Mouse (Mus musculus) right cerebral cortex, postnatal 10 days (tissue): Measurements from ENCODE around the gene Gm45808.
A peak's percentile ranks its signal among the peaks of the same experiment; 100 is the strongest.

Experiments
- DNase-seq, 2 experiments: peaks; one replicate each; pipeline ENCODE4 v3.0.0; 2021; ENCODE audit warnings: low spot score in 2 of 2

Gm45808 gene

DNA sequence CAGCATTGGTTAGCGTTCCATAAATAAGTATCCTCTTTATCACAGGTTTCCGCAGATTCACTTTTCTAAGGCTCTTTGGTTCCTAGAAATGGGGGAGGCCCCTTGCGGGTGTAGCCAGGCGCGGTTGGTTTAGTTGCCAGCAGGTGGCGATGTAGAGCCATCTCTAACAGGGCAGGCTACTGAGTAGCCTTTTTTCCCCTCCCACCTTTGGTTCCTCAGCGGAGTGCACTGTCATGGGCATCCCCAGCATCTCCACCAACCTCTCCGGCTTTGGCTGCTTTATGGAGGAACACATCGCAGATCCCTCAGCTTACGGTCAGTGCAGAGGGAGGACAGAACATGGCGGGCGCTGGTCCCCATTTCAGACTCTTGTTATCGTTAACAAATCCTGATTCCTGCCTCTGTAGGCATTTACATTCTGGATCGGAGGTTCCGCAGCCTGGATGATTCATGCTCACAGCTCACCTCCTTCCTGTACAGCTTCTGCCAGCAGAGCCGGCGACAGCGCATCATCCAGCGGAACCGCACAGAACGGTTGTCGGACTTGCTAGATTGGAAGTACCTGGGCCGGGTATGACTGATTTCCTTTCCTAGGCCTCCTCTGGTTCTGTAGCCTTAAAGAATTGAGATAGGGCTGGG, 35.1 kb downstream of the Gm45808 start:
- DNase-seq, result peak; percentile 86 to 89

DNA sequence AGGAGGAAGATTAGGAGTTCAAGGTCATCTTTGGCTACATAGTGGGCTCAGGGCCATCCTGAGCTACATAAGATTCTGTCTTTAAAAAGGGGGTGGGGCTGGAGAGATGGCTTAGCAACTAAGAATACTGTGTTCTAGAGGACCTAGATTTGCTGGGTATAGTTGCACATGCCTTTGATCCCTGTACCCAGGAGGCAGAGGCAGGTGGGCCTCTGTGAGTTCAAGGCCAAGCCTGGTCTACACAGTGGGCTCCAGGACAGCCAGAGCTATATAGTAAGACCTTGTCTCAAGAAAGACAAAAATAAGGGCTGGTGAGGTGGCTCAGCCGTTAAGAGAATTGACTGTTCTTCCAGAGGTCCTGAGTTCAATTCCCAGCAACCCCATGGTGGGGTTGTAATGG, 36.6 kb downstream of the Gm45808 start:
- no peak for DNase-seq

DNA sequence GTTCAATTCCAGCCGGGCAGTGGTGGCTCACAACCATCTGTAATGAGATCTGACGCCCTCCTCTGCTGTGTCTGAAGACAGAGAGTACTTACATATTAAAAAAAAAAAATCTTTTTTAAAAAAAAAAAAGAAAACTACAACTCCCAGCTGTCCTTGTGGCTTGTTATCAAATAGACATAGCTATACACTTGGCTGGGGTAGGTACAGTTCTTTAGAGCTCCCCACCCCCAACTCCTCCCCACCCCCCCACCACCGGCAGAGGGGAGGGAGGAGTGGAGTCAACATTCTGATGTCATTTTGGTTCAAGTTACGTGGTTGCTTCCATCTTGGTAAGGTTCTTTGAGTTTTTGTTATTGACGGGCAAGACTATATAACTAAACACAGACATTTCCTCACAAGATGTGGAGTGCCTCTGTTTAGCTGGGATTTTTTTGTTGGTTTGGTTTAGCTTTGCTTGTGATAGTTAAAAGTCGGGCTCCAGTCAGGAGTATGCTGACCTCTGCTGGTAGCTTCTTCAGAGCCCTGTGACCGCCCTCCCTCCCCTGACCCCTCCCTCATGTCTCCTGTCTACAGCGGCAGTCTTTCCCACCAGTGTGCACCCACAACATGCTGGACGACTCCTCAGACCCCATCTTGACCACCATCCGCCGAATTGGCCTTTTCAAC, 39.2 kb downstream of the Gm45808 start:
- no peak for DNase-seq

DNA sequence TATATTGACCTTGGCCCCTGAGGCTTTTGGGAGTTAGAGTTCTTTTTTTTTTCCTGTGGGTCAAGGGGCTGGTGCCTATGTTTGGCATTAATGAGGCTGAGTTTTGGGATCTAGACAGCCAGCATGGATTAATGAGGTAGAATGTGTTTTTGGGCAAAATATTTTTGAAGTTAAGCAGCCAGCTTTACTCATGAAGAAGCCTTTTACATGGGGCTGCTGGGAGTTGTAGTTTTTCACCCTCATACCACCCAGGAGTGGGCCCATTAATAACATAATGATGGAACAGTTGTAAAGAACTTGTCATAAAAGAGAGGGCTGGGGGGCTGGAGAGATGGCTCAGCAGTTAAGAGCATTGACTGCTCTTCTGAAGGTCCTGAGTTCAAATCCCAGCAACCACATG, 40.0 kb downstream of the Gm45808 start:
- no peak for DNase-seq

DNA sequence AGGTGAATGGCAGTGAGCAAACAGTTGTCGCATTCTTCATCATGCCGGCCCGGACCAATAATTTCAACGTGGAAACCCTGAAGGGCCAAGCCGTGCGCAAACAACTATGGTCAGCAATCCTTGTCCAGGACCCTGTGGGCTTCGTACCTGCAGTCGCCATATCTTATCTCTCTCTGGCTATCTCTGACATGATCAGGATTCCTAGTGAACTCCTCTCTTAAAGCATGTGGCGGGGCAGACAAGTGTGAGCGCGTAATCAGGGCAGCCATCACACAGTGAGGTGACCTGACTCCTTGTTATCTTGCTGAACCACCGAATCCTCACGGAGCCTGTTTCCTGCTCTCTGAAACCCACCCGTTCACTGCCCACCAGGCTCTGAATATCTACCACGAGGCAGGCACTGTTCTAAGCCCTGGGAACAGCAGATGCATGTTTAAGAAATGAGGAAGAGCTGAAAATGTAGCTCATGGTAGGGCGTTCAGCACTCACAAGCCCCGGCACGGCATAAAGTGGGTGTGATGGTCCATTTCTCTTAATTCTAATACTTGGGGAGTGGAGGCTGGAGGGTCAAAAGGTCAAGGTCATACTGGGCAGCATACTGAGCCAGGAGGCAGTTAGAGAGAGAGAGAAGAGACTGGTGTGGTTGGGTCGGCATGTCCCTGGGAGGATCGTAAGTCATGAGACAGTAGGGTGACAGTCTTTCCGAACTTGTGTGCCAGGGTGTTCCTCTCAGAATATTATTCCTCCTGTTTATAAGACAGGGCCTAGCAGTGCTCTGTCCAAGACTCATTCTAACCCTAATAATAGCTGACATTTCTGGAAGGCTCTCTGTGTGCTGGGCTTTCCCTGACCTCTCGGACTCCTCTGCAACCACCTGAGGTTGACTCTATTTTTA, 42.8 kb downstream of the Gm45808 start:
- no peak for DNase-seq

DNA sequence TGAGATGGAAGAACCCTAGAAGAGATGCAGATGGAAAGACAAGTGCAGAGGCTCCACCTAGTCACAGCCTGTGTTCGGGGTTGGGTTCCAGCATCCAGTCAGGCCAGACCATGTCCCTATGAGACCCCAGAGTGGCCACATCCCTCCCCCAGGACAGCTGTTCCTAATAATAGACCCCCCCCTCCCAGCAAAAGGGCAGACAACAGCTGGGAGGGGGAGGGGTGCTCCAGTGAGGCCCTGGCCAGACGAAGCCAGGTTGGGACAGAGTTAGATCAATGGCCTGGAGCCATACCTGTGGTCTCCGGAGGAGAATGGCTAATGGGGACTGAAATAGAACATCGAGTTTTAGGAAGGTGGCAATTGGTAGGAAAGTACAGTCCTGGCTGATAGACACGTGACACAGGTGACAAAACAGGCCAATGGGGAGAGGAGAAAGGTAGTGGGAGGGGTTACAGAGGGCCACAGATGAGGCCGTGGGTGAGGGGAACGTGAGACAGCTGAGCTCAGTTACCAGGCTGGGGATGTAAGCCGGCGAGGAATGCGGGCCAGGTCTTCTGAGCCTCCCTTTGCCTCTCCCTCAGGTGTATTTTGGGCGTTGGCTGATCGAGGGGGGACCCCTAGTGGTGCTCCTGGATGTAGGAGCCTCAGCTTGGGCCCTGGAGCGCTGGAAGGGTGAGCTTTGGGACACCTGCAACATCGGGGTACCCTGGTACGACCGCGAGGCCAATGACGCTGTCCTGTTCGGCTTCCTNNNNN, 48.9 kb downstream of the Gm45808 start, which contains the start of gene Ruvbl2:
TSS of gene Ruvbl2 (minus strand) at position 576 of the 756 bp plus-strand sequence.
- no peak for DNase-seq

DNA sequence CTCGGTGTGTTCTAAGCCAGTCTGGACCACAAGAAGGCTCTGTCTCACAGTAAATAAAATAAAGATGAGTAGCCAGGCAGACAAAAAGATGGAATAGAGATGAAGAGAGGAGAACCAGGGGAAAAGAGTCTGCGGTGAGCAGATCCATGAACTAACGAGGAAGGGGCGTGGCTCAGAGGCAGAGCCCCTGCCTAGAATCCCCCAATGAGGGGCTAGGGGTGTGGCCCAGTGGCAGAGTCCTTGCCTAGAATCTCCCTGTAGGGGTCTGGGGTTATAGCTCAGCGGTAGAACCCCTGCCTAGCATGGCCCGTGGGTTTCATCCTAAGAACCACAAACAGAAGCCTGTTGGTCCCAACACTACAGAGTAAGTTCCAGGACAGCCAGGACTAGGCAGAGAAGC, 49.6 kb downstream of the Gm45808 start:
- DNase-seq, result no peak

DNA sequence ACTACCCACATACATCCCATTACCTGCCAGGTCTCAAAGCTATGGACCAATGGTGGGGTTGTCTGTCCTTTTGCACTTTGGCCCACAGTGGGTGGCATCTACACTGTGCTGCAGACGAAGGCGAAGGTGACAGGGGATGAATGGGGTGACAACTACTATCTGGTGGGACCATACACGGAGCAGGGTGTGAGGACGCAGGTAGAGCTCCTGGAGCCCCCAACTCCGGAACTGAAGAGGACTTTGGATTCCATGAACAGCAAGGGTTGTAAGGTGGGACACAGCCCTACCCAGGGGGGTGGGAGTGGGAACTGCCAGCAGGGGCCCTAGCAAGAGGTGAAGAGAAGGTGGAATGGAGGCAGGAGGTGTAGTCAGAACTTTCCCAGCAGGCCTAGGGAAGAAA, 50.2 kb downstream of the Gm45808 start:
- DNase-seq, result no peak

DNA sequence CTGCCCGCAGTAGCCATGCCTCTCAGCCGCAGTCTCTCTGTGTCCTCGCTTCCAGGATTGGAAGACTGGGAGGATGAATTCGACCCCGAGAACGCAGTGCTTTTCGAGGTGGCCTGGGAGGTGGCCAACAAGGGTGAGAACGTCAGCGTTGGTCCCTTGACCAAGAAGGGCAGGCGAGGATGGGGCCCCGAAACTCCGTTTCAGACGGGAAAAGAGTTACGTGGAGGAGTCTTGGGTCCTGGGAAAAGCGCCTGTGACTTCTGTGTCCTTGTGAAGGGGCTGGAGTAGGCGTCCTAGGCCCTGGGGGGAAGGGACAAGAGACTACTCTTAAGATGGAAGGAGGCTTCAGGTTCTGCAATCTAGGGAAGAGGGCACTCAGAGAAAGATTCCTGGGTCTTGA, 51.6 kb downstream of the Gm45808 start:
- DNase-seq, result no peak

DNA sequence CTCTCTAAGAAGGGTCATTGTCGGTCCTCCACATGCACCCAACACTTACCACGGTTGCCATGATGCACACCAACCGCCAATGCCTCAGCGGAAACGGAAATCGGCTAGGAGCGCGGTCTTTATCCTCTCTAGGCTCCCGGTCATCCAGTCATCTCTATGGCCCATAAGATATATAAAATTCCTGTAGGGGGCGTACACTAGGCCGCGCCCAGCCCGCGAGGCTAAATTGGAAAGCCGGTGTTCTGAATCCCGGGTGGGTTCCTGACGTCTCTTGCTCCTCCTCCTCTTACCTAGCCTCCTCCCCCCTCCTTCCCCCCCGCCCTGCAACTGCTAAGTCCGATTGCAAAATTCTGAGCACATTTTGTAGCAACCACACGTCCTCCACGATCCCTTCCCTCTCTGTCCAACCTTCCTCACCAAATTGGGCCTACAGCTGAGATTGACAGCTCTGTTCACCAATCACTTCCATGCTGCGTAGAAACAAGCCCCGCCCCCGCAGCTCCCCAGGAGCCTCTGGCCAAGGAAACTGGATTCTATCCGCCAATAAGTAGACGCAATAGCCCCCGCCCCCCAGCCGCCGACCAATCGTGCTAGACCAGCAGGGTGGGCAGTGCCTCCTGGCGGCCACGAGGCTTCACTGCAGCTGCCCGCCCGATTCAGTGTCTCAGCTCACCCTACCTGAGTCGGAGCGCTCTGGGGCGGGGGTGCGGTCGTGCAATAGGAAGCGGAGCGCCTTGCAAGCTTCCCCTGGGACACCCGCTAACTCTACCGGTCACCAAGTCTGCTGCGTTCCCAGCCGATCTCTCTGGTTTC, 52.2 kb downstream of the Gm45808 start, which contains the start of gene Gys1:
TSS of gene Gys1 (plus strand) at position 642 of the 813 bp plus-strand sequence.
- DNase-seq, result peak; percentile 100

DNA sequence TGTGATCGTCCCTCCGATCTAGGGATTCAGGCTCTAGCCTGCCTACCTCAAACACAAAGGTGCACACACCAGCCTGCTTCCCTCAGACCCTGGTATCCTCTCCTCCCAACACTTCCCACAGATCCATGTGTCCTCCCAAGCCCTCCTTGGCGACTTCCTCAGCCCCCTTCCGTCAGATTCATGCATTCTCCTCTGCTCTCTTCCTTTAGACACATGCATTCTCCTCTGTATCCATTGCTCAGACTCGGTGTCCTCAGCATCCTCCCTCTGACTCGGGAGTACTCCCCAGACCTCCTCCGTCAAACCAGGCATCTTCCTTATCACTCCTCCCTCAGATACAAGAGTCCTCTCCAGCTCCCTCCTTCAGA, 52.8 kb downstream of the Gm45808 start:
- no peak for DNase-seq

DNA sequence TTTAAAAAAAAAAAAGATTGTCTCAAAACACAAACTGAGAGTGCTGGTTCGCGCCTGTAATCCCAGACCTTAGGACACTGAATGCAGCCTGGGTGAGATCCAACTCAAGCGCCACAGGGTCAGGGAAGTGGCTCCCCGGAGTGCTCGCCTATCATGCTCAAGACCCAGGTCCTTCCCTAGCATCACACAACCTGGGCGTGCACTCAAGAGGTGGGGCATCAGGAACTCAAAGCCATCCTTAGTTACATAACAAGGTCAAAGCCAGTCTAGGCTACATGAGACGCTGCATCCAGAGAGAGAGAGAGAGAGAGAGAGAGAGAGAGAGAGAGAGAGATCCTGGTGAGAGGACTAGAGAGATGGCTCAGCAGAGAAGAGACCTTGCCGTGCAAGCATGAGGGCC, 60.1 kb downstream of the Gm45808 start:
- no peak for DNase-seq

DNA sequence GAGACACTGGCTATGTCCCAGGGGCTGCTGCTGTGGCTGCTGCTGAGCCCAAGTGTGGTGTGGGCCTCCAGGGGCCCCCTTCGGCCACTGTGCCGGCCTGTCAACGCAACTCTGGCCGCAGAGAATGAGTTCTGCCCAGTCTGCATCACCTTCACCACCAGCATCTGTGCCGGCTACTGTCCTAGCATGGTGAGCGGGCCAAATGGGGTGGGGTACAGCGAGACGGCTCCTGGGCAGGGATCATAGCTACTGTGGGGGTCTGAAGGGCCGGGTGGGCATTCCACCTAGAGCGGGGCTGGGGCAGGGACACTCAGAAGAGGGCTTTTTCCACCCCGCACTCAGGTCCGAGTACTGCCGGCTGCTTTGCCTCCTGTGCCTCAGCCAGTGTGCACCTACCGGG, 65.4 kb downstream of the Gm45808 start:
- DNase-seq, result no peak

DNA sequence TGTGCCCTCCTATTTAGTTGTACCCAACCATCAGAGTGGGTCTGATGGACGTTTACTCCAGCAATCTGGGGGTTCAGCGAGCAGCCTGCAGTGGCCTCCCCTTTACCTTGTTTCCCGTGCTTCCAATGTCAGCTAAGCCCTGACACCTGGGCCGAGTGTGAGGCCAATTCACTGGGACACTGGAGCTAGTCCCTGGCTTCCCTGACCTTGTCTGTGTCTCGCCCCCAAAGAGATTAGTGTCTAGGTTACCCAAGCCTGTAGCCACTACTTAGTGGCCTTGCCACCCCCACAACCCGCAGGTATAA, 66.0 kb downstream of the Gm45808 start, which contains the start of gene Lhb:
TSS of gene Lhb (plus strand) at position 206 of the 305 bp plus-strand sequence.
- no peak for DNase-seq

DNA sequence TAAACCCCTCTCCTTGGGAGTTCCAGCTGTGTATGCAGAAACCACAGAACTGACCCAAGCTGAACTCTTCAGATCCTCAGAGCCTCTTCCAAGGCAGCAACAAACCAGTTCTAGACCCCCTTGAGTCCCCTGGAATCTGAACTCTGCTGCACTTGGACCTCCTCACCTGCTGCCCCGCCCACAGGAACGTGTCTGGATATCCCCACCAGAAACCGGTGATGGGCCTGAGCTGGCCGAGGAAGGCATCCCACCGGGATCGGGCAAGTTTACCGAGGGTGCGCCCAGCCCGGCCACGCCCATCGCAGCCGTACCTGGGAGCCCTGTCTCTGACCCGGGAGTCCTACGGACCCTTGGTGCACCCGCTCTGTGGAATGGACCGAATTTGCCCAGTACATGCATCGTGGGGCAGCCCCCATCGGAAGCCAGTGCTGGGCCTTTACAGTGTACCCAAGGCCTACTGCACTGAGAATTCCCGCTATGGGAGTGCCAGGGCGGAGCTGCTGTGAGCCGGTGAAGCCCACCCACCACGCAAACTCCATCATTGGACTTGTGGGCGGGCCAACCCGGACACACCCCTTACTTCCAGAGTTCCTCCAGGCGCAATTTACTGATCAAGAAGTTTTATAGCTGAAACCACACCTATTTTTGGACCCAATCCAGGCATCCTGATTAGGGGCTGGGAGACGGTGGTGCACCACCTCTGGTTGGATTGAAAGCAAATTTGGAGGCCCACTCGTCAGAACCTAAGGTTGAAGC, 66.6 kb downstream of the Gm45808 start:
- DNase-seq, result no peak

DNA sequence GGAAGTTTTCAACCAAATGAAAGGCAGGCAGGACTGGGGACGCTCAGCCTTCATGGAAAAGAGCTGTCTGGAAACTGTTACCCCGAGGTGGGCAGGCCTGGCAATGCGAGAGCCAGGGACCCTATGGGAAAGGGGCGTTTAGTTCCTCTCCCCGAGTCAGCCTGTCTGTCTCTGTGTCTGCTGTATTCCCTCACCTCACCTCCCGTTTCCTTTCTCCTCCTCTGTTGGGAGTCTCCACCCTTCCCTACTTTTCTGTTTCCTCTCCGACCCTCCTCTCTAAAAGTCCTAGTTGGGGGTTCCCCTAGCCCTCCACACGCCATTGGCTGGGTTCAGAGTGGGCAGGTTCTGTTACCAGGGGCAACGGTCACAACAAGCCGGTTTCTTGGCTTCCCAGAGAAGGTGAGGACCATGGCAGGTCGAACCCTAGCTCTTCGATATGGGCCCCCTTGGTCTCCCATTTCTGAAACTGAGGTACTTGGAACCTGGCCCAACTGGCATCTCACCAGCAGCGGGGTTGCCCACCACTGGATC, 68.6 kb downstream of the Gm45808 start:
- DNase-seq, result no peak
